Mouse (Mus musculus) olfactory bulb, adult 2 months (tissue): ENCODE measurements around the gene Syn3.

Source experiments
- CTCF ChIP-seq: fragments of 200-500 bp; IDR thresholded peaks from 2 replicates; pipeline ENCODE4 v1.5.1; 2012; ENCODE audit warnings: low read depth, mild to moderate bottlenecking, low read length, moderate library complexity; ENCODE audit not compliant: insufficient read depth
- POLR2A ChIP-seq: fragments of 200-500 bp; IDR thresholded peaks from 2 replicates; pipeline ENCODE4 v1.6.1; 2012; ENCODE audit warnings: mild to moderate bottlenecking, low read depth, low read length, moderate library complexity; ENCODE audit not compliant: insufficient read depth

GRCm38 (mm10) chr10:86406952-86407351 lies 91.7 kb downstream of the Syn3 start:
- TF ChIP-seq POLR2A (no peak), CTCF (no peak)
